Mouse (Mus musculus) stomach, postnatal 0 days (tissue): ENCODE results near the gene Lypla2.

ENCODE experiments used
- CTCF ChIP-seq: IDR thresholded peaks from 2 replicates; pipeline ENCODE4 v1.5.1; 2016; ENCODE audit warnings: antibody characterized with exemption, low read depth, mild to moderate bottlenecking, moderate library complexity
- EP300 ChIP-seq: optimal IDR thresholded peaks from 2 replicates; pipeline ENCODE3; 2016; ENCODE audit warnings: antibody characterized with exemption

- no peak for TF ChIP-seq CTCF
- no peak for TF ChIP-seq EP300
Measured at GRCm38 (mm10) chr4:135987714-135988113, 15.3 kb upstream of the Lypla2 start.
